Comparison of ENCODE assay signal across 10 mouse cellular contexts in genomic region chr7:43354893-43355835, GRCm38 (mm10). TPM values are rescaled to one million over a fixed set of nuclear protein-coding genes. Genes with fewer than 3 reads are reported as not detected.
A peak's percentile ranks its signal among the peaks of the same experiment; 100 is the strongest.
DNase-seq lines count a peak whose midpoint lies in the region; ATAC-seq and TF ChIP-seq lines count a peak whose summit lies in the region.
"Had no signal": no experiment of that assay in that cellular context is flagged by ENCODE, and none has a peak within 500 bp of the region (broad histone marks: within the 10 kb centered on the region; RNA-seq: fewer than 3 reads in every experiment).

No protein-coding gene starts in this region.

- no peak overlapping the region for H3K4me2 ChIP-seq in kidney, postnatal 0 days (ENCODE audit: low read length)
- peak overlapping the region; percentile 35 for H3K4me2 ChIP-seq in limb, embryonic 13.5 days (replicated peaks)

- WGBS in kidney, postnatal 0 days: 6% methylated on average over 12 of the region's 12 CpGs
- 6% methylated on average over 12 of the region's 12 CpGs for WGBS in embryonic facial prominence, embryonic 10.5 days
- WGBS in limb, embryonic 13.5 days: 3% methylated on average over 12 of the region's 12 CpGs

- ATAC-seq in kidney, postnatal 0 days (replicated peaks; ENCODE audit: low FRiP score, low read depth): 0 out of 2 replicates have a peak, but pooled peaks have one; percentile 33
- ATAC-seq in limb, embryonic 13.5 days (ENCODE audit: low FRiP score, low read depth): peak; percentile 88

- no peaks in the 10 kb centered on the region for H3K9me3 ChIP-seq in kidney, postnatal 0 days (replicated peaks; ENCODE audit: low read length)
- no peaks in the 10 kb centered on the region for H3K9me3 ChIP-seq in embryonic facial prominence, embryonic 10.5 days
- no peaks in the 10 kb centered on the region for H3K9me3 ChIP-seq in limb, embryonic 13.5 days

- H3K27me3 ChIP-seq in kidney, postnatal 0 days (ENCODE audit: insufficient read depth, low read length): no peaks in the 10 kb centered on the region
- no peaks in the 10 kb centered on the region for H3K27me3 ChIP-seq in embryonic facial prominence, embryonic 10.5 days (replicated peaks; ENCODE audit: low read depth, poor library complexity, severe bottlenecking)
- no peaks in the 10 kb centered on the region for H3K27me3 ChIP-seq in limb, embryonic 13.5 days

- H3K9ac ChIP-seq in kidney, postnatal 0 days (ENCODE audit: low read depth, low read length): no peak overlapping the region
- H3K9ac ChIP-seq in limb, embryonic 13.5 days: 0 out of 2 replicates have a peak overlapping the region, but pooled peaks have one; percentile 25
- H3K9ac ChIP-seq: liver, embryonic 14.5 days had no signal

- no peak overlapping the region for H3K4me3 ChIP-seq in kidney, postnatal 0 days (replicated peaks; ENCODE audit: low read depth, low read length)
- peak overlapping the region; percentile 28 for H3K4me3 ChIP-seq in embryonic facial prominence, embryonic 10.5 days
- no peak overlapping the region for H3K4me3 ChIP-seq in limb, embryonic 13.5 days

- no peaks in the 10 kb centered on the region for H3K4me1 ChIP-seq in kidney, postnatal 0 days (replicated peaks; ENCODE audit: insufficient read depth, low read length)
- H3K4me1 ChIP-seq in embryonic facial prominence, embryonic 10.5 days: peaks cover 10% of the 10 kb centered on the region
- no peaks in the 10 kb centered on the region for H3K4me1 ChIP-seq in limb, embryonic 13.5 days

- TF ChIP-seq CTCF in kidney, postnatal 0 days (IDR thresholded peaks at IDR 0.05; ENCODE audit: low read depth): no peak

- no peaks in the 10 kb centered on the region for H3K36me3 ChIP-seq in kidney, postnatal 0 days (ENCODE audit: insufficient read depth, low read length)
- H3K36me3 ChIP-seq in embryonic facial prominence, embryonic 10.5 days (replicated peaks): no peaks in the 10 kb centered on the region
- H3K36me3 ChIP-seq in limb, embryonic 13.5 days: no peaks in the 10 kb centered on the region

- no peak overlapping the region for H3K27ac ChIP-seq in kidney, postnatal 0 days
- H3K27ac ChIP-seq in embryonic facial prominence, embryonic 10.5 days (replicated peaks): no peak overlapping the region; the same call in 1 of the 2 replicates
- H3K27ac ChIP-seq in limb, embryonic 13.5 days: no peak overlapping the region
- H3K27ac ChIP-seq: liver, embryonic 14.5 days had no signal

- DNase-seq in kidney, postnatal 0 days (ENCODE audit: low spot score): peak; percentile 6
- no peak for DNase-seq in kidney, postnatal 36 days
- peak; percentile 40 for DNase-seq in Muller cell, postnatal 12 days (ENCODE audit: inconsistent ontology term)
- peak; percentile 45 for DNase-seq in embryonic facial prominence, embryonic 10.5 days (ENCODE audit: low spot score)
- DNase-seq in testis, postnatal 10 days (ENCODE audit: low spot score): no peak
- DNase-seq in thymus, postnatal 4 days: no peak
- DNase-seq in spleen, adult 12 weeks (ENCODE audit: low spot score): no peak
- DNase-seq: cerebellum, postnatal 36 days had no signal

RNA-seq across cellular contexts. Expression of gene Siglecf, which starts 4.0 kb away (rescaled TPM):
- not detected in 2 replicates for polyA plus RNA-seq in kidney, postnatal 0 days (2015; fragmentation: Nextera tagmentation; extraction: Ambion mirVana)
- 0.13 and 0.15 TPM in 2 replicates for polyA plus RNA-seq in embryonic facial prominence, embryonic 10.5 days (2016; fragmentation: Nextera tagmentation; extraction: Ambion mirVana)
- 0.22 and 0.23 TPM in 2 replicates for polyA plus RNA-seq in limb, embryonic 13.5 days (2015; fragmentation: Nextera tagmentation; extraction: Ambion mirVana)

RNA-seq across cellular contexts. Expression of gene Zfp715, which starts 42.1 kb away (rescaled TPM):
- 11.8 and 12.8 TPM in 2 replicates for polyA plus RNA-seq in kidney, postnatal 0 days (2015; fragmentation: Nextera tagmentation; extraction: Ambion mirVana)
- polyA plus RNA-seq in embryonic facial prominence, embryonic 10.5 days (2016; fragmentation: Nextera tagmentation; extraction: Ambion mirVana): 10.5 and 10.6 TPM in 2 replicates
- 16.7 TPM in 2 replicates for polyA plus RNA-seq in limb, embryonic 13.5 days (2015; fragmentation: Nextera tagmentation; extraction: Ambion mirVana)

RNA-seq across cellular contexts. Expression of gene Siglecg, which starts 52.8 kb away (rescaled TPM):
- polyA plus RNA-seq in kidney, postnatal 0 days (2015; fragmentation: Nextera tagmentation; extraction: Ambion mirVana): 2.1 and 2.3 TPM in 2 replicates
- 0.06 and 0.16 TPM in 2 replicates for polyA plus RNA-seq in embryonic facial prominence, embryonic 10.5 days (2016; fragmentation: Nextera tagmentation; extraction: Ambion mirVana)
- polyA plus RNA-seq in limb, embryonic 13.5 days (2015; fragmentation: Nextera tagmentation; extraction: Ambion mirVana): 0.06 and 0.13 TPM in 2 replicates

Comparison
In these comparisons a context has a peak if more than half of its experiments do, and no peak if none do; other contexts are left out.
1. DNase-seq: peak in kidney, postnatal 0 days (single experiment), Muller cell, postnatal 12 days (single experiment) and embryonic facial prominence, embryonic 10.5 days (single experiment); none in kidney, postnatal 36 days (0 of 2), testis, postnatal 10 days (single experiment), thymus, postnatal 4 days (single experiment) and spleen, adult 12 weeks (single experiment).